Mouse (Mus musculus): ENCODE results near the gene Stx3. TPM values are rescaled to one million over a fixed set of nuclear protein-coding genes. Genes with fewer than 3 reads are reported as not detected.

Gene Stx3
- total and polyA plus RNA-seq, 2 experiments from 2014 or later: 28.8 to 37.8 TPM

GRCm38 (mm10) chr19:11769257-11769920 lies 49.8 kb downstream of the Stx3 start:
- H3K9me3 ChIP-seq (ENCODE audit: low read length): no peaks in the 10 kb centered on the region
- H3K4me2 ChIP-seq (ENCODE audit: low read depth, low read length, poor library complexity, severe bottlenecking): peak overlapping the region; percentile 55
- WGBS: 90% methylated on average over 5 of the region's 5 CpGs
- ATAC-seq (ENCODE audit: low FRiP score) (no peak), DNase-seq (ENCODE audit: low spot score) (no peak)
- H3K9ac ChIP-seq (replicated peaks; ENCODE audit: low read length, poor library complexity, severe bottlenecking): no peak overlapping the region
- peak overlapping the region; percentile 58; the same call in 1 of the 2 replicates for H3K4me3 ChIP-seq (ENCODE audit: low read depth, low read length)
- no peaks in the 10 kb centered on the region for H3K27me3 ChIP-seq (ENCODE audit: insufficient read depth, low read length)
- H3K36me3 ChIP-seq (ENCODE audit: insufficient read depth, low read length): peaks cover 4% of the 10 kb centered on the region
- H3K27ac ChIP-seq (ENCODE audit: low read depth, low read length): no peak overlapping the region
- no peaks in the 10 kb centered on the region for H3K4me1 ChIP-seq (ENCODE audit: insufficient read depth, low read length)
- no peak for TF ChIP-seq CTCF (IDR thresholded peaks at IDR 0.05)

DNA sequence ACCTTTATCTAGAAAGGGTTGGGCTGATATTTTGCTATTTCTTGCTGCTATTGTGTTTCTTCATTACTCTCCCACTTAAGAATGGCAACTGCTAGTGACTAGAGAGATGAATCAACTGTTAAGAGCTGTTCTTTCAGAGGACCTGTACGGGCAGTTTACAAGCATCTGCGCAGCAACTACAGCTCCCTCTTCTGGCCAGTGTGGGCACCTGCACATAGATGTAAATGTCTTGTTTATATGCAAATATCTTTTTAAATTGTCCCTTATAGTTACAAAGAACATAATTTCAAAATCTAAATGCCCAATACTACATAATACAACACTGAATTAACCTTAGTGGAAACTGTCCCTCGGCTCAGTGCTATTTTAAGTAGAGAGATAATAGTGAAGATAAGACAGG lies 51.0 kb downstream of the Stx3 start:
- DNase-seq (ENCODE audit: low spot score) (peak; percentile 78), ATAC-seq (ENCODE audit: low FRiP score) (no peak)

GRCm38 (mm10) chr19:11766413-11766812 lies 52.8 kb downstream of the Stx3 start:
- Histone ChIP-seq H3K27me3 (ENCODE audit: insufficient read depth, low read length) (no peaks in the 10 kb centered on the region), H3K4me3 (ENCODE audit: low read depth, low read length) (no peak overlapping the region), H3K9ac (replicated peaks; ENCODE audit: low read length, poor library complexity, severe bottlenecking) (no peak overlapping the region), H3K4me2 (ENCODE audit: low read depth, low read length, poor library complexity, severe bottlenecking) (no peak overlapping the region), H3K9me3 (ENCODE audit: low read length) (no peaks in the 10 kb centered on the region), H3K27ac (ENCODE audit: low read depth, low read length) (no peak overlapping the region), H3K4me1 (ENCODE audit: insufficient read depth, low read length) (no peaks in the 10 kb centered on the region), H3K36me3 (ENCODE audit: insufficient read depth, low read length) (no peaks in the 10 kb centered on the region)
- no peak for TF ChIP-seq CTCF (IDR thresholded peaks at IDR 0.05)
- DNase-seq (ENCODE audit: low spot score): no peak
- 73% methylated on average over 4 of the region's 4 CpGs for WGBS
- ATAC-seq (ENCODE audit: low FRiP score): no peak

More for the DNA sequence above, 51.0 kb downstream of the Stx3 start:
- WGBS: 6% methylated on average over 3 of the region's 3 CpGs
- no peaks in the 10 kb centered on the region for H3K9me3 ChIP-seq (ENCODE audit: low read length)
- no peak overlapping the region for H3K4me3 ChIP-seq (ENCODE audit: low read depth, low read length)
- H3K4me1 ChIP-seq (ENCODE audit: insufficient read depth, low read length): no peaks in the 10 kb centered on the region
- no peak overlapping the region for H3K9ac ChIP-seq (replicated peaks; ENCODE audit: low read length, poor library complexity, severe bottlenecking)
- no peaks in the 10 kb centered on the region for H3K27me3 ChIP-seq (ENCODE audit: insufficient read depth, low read length)
- no peak overlapping the region for H3K27ac ChIP-seq (ENCODE audit: low read depth, low read length)
- no peak overlapping the region for H3K4me2 ChIP-seq (ENCODE audit: low read depth, low read length, poor library complexity, severe bottlenecking)
- peak; percentile 87 for TF ChIP-seq CTCF (IDR thresholded peaks at IDR 0.05)
- H3K36me3 ChIP-seq (ENCODE audit: insufficient read depth, low read length): no peaks in the 10 kb centered on the region

DNA sequence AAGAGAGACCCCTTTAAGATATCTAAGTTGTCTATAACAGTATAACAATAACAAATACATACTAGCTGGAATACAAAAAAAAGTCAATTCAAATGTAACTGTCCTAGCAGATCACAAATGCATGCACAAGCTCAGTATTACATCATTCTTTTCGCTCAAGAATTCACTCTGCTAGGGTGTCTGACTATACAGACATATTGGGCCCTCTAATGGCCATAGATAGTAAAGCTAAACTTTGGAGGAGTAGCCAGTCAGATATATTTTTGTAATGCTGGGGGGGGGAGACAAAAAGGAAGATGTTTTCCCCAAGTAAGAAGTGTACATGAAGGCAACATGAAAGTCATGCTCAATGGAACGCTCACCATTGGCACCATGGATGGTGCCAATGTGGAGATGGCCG lies 54.1 kb downstream of the Stx3 start:
- WGBS: 79% methylated on average over 3 of the region's 3 CpGs
- ATAC-seq (ENCODE audit: low FRiP score): no peak; the same call in 1 of the 2 replicates

GRCm38 (mm10) chr19:11747298-11747697 lies 71.9 kb downstream of the Stx3 start, which contains the start of gene Gif:
Gene Gif, plus strand, starts transcription at chr19:11747554.
- H3K27ac ChIP-seq (ENCODE audit: low read depth, low read length): no peak within 1 kb of the TSS
- H3K4me1 ChIP-seq (ENCODE audit: insufficient read depth, low read length): no peaks in the 10 kb centered on the region
- no peak within 1 kb of the TSS for H3K9ac ChIP-seq (replicated peaks; ENCODE audit: low read length, poor library complexity, severe bottlenecking)
- H3K4me3 ChIP-seq (ENCODE audit: low read depth, low read length): no peak within 1 kb of the TSS
- no peaks in the 10 kb centered on the region for H3K27me3 ChIP-seq (ENCODE audit: insufficient read depth, low read length)
- no peaks in the 10 kb centered on the region for H3K9me3 ChIP-seq (ENCODE audit: low read length)
- 77% methylated on average over 2 of the region's 2 CpGs for WGBS
- ATAC-seq (ENCODE audit: low FRiP score) (no peak), DNase-seq (ENCODE audit: low spot score) (no peak)
- TF ChIP-seq CTCF (IDR thresholded peaks at IDR 0.05): no peak
- no peaks in the 10 kb centered on the region for H3K36me3 ChIP-seq (ENCODE audit: insufficient read depth, low read length)
- no peak within 1 kb of the TSS for H3K4me2 ChIP-seq (ENCODE audit: low read depth, low read length, poor library complexity, severe bottlenecking)

More for the DNA sequence above, 54.1 kb downstream of the Stx3 start:
- Histone ChIP-seq H3K4me3 (ENCODE audit: low read depth, low read length) (no peak overlapping the region), H3K9ac (replicated peaks; ENCODE audit: low read length, poor library complexity, severe bottlenecking) (no peak overlapping the region), H3K4me1 (ENCODE audit: insufficient read depth, low read length) (no peaks in the 10 kb centered on the region), H3K36me3 (ENCODE audit: insufficient read depth, low read length) (no peaks in the 10 kb centered on the region), H3K27ac (ENCODE audit: low read depth, low read length) (no peak overlapping the region), H3K9me3 (ENCODE audit: low read length) (no peaks in the 10 kb centered on the region), H3K27me3 (ENCODE audit: insufficient read depth, low read length) (no peaks in the 10 kb centered on the region), H3K4me2 (ENCODE audit: low read depth, low read length, poor library complexity, severe bottlenecking) (no peak overlapping the region)
- TF ChIP-seq CTCF (IDR thresholded peaks at IDR 0.05): peak; percentile 58
- peak; percentile 24 for DNase-seq (ENCODE audit: low spot score)

DNA sequence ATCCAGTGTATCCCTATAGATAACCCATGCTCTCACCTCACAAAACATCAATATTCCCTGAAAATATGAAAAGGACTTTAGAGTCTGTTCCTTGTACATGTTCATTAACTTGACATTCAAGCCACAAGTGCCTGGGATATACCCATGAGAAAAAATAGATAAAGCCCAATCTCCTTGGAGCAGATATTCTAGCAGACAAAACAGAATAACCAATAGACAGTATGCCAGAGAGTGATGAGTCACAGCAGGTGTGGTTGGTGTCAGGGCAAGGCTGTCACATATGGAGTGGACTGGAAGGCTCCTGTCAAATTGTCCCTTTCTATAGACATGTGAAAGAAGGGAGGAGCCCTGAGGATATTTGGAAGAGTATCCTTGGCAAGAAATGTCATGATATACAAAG lies 73.5 kb downstream of the Stx3 start:
- Histone ChIP-seq H3K27ac (ENCODE audit: low read depth, low read length) (no peak overlapping the region), H3K4me1 (ENCODE audit: insufficient read depth, low read length) (no peaks in the 10 kb centered on the region), H3K4me2 (ENCODE audit: low read depth, low read length, poor library complexity, severe bottlenecking) (no peak overlapping the region), H3K4me3 (ENCODE audit: low read depth, low read length) (no peak overlapping the region), H3K9me3 (ENCODE audit: low read length) (no peaks in the 10 kb centered on the region), H3K36me3 (ENCODE audit: insufficient read depth, low read length) (no peaks in the 10 kb centered on the region), H3K27me3 (ENCODE audit: insufficient read depth, low read length) (no peaks in the 10 kb centered on the region), H3K9ac (replicated peaks; ENCODE audit: low read length, poor library complexity, severe bottlenecking) (no peak overlapping the region)
- ATAC-seq (ENCODE audit: low FRiP score): no peak
- TF ChIP-seq CTCF (IDR thresholded peaks at IDR 0.05): no peak
- no peak for DNase-seq (ENCODE audit: low spot score)

Measured in midbrain, postnatal 0 days (tissue).